Mouse (Mus musculus): ENCODE measurements around the gene Rbfox2. TPM values are rescaled to one million over a fixed set of nuclear protein-coding genes. Genes with fewer than 3 reads are reported as not detected.
A peak's percentile ranks its signal among the peaks of the same experiment; 100 is the strongest.

The Rbfox2 gene
- polyA plus RNA-seq, 1 experiment from 2014 or later = 76.2 TPM

DNA sequence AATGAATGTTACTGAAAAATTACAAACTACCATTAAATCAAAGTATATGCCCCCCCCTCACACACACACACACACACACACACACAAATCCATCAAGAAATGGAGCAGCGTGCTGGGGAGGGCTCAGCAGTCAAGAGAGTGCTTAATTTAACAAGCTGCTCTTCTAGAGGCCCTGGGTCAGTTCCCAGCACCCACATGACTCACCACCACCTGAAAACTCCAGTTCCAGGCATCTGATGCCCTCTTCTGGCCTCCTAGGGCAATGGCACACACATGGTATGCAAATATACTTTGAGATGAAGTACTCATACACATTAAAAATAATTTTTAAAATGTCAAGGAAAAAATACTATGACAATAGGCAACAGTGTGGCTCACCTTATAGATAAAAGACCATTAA lies 120.7 kb downstream of the Rbfox2 start:
- no peaks in the 10 kb centered on the region for H3K27me3 ChIP-seq (ENCODE audit: insufficient read depth, poor library complexity, severe bottlenecking)
- WGBS = 81% methylated on average over 1 of the region's 1 CpGs
- peak overlapping the region; percentile 2; the same call in 1 of the 2 replicates for H3K27ac ChIP-seq
- H3K4me1 ChIP-seq = peaks cover 24% of the 10 kb centered on the region
- DNase-seq (ENCODE audit: low spot score) = no peak
- peaks cover 10% of the 10 kb centered on the region; the same call in 1 of the 2 replicates for H3K36me3 ChIP-seq
- no peak overlapping the region for H3K4me3 ChIP-seq
- H3K9me3 ChIP-seq = no peaks in the 10 kb centered on the region

DNA sequence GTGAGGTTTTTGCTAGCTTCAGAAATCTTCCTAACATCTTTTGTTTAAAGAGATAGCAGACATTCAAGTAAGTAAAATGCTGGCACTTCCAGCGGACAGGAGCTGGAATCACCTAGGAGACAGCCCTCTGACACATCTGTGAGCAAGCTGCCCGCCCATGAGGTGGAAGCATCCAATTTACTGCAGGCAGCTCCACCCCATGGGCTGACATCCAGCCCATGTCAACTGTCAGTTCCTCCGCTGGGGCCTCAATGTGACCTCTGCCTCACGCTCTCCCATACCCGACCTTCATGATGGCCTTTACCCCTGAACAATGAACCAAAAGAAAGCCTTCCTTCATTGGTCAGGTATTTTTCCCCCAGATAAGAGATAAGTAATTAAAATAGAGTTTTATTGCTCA lies 121.2 kb downstream of the Rbfox2 start:
- Histone ChIP-seq H3K4me1 (peaks cover 24% of the 10 kb centered on the region), H3K9me3 (no peaks in the 10 kb centered on the region), H3K27me3 (ENCODE audit: insufficient read depth, poor library complexity, severe bottlenecking) (no peaks in the 10 kb centered on the region), H3K36me3 (peaks cover 10% of the 10 kb centered on the region; the same call in 1 of the 2 replicates), H3K4me3 (no peak overlapping the region), H3K27ac (peak overlapping the region; percentile 2; the same call in 1 of the 2 replicates)
- DNase-seq (ENCODE audit: low spot score) = no peak
- 32% methylated on average over 5 of the region's 5 CpGs for WGBS

DNA sequence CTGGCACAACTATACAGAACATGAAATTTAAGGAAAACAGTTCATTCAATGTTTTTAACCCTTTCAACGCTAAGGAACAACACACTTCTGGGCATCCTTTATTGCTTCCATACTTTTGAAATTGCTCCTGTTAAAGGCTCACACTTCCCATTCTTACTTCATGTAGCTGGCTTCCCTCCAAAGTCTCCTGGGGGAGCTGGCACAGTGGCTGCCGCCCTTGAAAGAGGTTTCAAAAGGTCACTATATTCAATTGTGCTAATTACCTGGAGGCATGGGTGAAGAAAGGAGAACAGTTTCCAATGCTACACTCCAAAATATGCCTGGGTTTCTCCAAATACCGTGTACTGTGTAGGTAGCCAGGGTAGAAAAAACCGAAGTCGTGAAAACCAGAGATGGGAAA lies 124.0 kb downstream of the Rbfox2 start:
- H3K27ac ChIP-seq = peak overlapping the region; percentile 71; the same call in 1 of the 2 replicates
- H3K27me3 ChIP-seq (ENCODE audit: insufficient read depth, poor library complexity, severe bottlenecking) = no peaks in the 10 kb centered on the region
- DNase-seq (ENCODE audit: low spot score) = no peak
- H3K36me3 ChIP-seq = peaks cover 10% of the 10 kb centered on the region; the same call in 1 of the 2 replicates
- 76% methylated on average over 5 of the region's 5 CpGs for WGBS
- H3K9me3 ChIP-seq = no peaks in the 10 kb centered on the region
- H3K4me1 ChIP-seq = peaks cover 11% of the 10 kb centered on the region
- H3K4me3 ChIP-seq = no peak overlapping the region

DNA sequence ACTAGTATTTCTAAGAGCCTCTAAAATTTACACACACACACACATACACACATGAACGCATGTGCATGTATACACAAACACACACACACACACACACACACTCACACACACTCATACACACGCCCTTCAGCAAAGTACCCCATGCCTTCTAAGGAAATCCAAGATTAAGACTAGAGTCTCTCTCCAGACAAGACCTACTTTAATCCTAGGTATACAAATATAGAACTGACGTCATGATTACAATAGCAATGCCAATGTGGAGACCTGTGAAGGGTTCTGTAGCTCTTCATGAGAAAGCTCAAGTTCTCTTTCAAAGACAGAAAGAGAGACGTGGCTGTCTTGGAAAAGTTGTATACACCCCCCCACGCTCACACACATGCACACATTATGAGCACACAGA lies 132.8 kb downstream of the Rbfox2 start:
- peak overlapping the region; percentile 44; the same call in 1 of the 2 replicates for H3K27ac ChIP-seq
- H3K9me3 ChIP-seq = no peaks in the 10 kb centered on the region
- H3K4me1 ChIP-seq = peaks cover 29% of the 10 kb centered on the region
- 67% methylated on average over 5 of the region's 5 CpGs for WGBS
- no peak for DNase-seq (ENCODE audit: low spot score)
- no peak overlapping the region for H3K4me3 ChIP-seq
- H3K36me3 ChIP-seq = 0 out of 2 replicates have a peak, but pooled peaks cover 4% of the 10 kb centered on the region
- H3K27me3 ChIP-seq (ENCODE audit: insufficient read depth, poor library complexity, severe bottlenecking) = no peaks in the 10 kb centered on the region

DNA sequence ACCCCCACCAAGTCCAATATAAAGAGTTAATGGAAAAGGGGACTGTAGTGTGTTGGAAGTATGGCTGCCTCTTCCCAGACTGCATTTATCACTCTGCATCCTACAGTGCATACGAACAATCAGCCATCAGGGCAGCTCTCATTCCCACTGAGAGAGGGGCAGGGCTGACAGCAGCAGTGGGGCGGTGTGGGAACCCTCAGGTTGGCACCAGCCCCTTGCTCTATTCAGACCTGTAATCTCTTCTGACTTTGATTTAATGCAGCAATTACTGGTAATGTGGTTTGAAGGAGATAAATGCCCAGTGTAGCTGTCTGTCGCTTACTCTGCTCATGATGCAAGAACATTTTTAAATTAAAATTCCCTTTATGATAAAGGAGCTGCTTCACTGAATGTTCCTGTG lies 134.4 kb downstream of the Rbfox2 start:
- H3K4me1 ChIP-seq = peaks cover 28% of the 10 kb centered on the region
- H3K27ac ChIP-seq = no peak overlapping the region
- no peaks in the 10 kb centered on the region for H3K9me3 ChIP-seq
- WGBS = 63% methylated on average over 3 of the region's 3 CpGs
- DNase-seq (ENCODE audit: low spot score) = no peak
- no peaks in the 10 kb centered on the region for H3K27me3 ChIP-seq (ENCODE audit: insufficient read depth, poor library complexity, severe bottlenecking)
- H3K36me3 ChIP-seq = 0 out of 2 replicates have a peak, but pooled peaks cover 4% of the 10 kb centered on the region
- no peak overlapping the region for H3K4me3 ChIP-seq

DNA sequence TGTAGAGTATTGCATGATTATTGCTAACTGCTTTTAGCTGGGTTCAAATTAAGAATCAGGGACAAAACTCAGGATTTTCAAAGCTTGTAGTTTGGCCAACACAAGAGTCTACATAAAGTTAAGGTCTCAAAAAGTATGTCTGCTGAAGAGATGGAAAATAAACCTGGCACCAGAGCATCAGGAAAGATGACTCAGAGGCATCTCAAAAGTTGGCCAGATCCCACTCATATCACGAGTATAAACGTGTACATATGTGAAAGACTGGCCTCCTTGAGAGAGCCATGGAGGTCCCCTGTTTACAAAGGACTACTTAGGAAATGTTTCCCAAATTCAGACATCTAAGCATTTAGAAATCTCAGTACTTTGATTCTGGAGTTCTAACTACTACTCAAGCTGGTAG lies 138.0 kb downstream of the Rbfox2 start:
- Histone ChIP-seq H3K4me1 (peaks cover 38% of the 10 kb centered on the region), H3K27ac (no peak overlapping the region), H3K27me3 (ENCODE audit: insufficient read depth, poor library complexity, severe bottlenecking) (no peaks in the 10 kb centered on the region), H3K36me3 (0 out of 2 replicates have a peak, but pooled peaks cover 4% of the 10 kb centered on the region), H3K9me3 (no peaks in the 10 kb centered on the region), H3K4me3 (no peak overlapping the region)
- no peak for DNase-seq (ENCODE audit: low spot score)
- WGBS = 76% methylated on average over 2 of the region's 2 CpGs

DNA sequence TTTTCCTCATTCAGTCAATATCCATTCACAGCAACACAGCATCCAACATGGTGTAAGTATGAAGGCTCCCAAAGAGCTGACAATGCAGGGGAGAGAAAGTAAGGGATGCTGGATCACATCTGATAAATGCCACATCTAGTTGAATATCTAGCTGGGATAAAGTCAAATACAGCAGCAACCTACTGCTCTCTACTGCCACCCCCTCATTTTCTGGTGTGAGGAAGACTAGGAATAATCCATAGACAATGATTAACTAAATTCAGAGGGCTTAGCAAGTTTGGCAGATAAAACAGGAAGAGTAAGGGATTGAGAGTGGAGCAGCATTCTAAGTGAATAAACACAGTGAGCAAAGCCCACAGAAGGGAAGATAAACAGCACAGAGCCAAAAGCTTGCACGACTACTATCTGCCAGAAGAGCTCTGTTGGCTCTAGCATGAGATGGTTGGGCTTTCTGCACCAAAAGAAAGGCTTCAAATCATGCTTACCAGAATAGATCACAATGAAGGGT lies 140.5 kb downstream of the Rbfox2 start:
- H3K4me3 ChIP-seq = no peak overlapping the region
- no peaks in the 10 kb centered on the region for H3K9me3 ChIP-seq
- peaks cover 40% of the 10 kb centered on the region for H3K4me1 ChIP-seq
- WGBS = 60% methylated on average over 1 of the region's 1 CpGs
- no peak for DNase-seq (ENCODE audit: low spot score)
- no peaks in the 10 kb centered on the region for H3K36me3 ChIP-seq
- no peak overlapping the region for H3K27ac ChIP-seq
- no peaks in the 10 kb centered on the region for H3K27me3 ChIP-seq (ENCODE audit: insufficient read depth, poor library complexity, severe bottlenecking)

DNA sequence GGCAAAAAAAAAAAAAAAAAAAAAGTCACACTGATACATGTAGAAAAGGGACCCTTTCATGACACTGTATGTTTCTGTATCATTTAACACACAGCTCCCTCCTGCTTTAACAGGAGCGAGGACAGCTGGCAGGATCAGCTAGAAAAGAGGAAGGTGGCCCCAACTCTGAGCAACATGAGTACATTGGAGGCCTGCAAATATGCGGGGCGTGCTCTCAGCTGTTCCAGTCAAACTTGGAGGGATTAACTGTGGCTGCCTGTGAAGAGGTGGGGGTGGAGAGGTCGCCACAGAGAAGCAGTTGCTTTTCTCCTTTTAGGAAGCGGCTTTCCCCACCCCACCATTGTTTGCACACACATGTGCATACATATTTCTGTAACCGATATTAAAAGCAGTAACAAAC lies 143.5 kb downstream of the Rbfox2 start:
- Histone ChIP-seq H3K27ac (peak overlapping the region; percentile 69; the same call in 1 of the 2 replicates), H3K36me3 (no peaks in the 10 kb centered on the region), H3K9me3 (no peaks in the 10 kb centered on the region), H3K27me3 (ENCODE audit: insufficient read depth, poor library complexity, severe bottlenecking) (no peaks in the 10 kb centered on the region), H3K4me1 (peaks cover 54% of the 10 kb centered on the region), H3K4me3 (peak overlapping the region; percentile 35; the same call in 1 of the 2 replicates)
- DNase-seq (ENCODE audit: low spot score) = no peak
- 25% methylated on average over 6 of the region's 6 CpGs for WGBS

DNA sequence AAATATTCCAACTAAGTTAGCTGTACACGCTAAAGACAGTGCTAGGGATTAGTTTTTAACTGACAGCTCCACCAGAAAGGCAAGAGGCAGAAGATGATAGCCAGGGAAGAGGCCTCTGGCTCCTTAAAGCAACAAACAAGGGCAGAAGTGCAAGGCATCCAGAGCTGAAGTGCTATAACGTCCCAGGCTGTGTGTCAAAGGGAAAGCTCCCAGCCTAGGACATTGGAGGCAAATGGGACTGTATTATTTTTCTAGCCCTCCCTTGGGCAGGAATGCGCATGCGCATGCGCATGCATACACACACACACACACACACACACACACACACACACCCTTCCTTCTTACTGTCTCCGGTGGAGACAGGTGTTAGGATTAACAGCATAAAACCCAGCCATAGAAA lies 143.9 kb downstream of the Rbfox2 start:
- peak overlapping the region; percentile 69 for H3K27ac ChIP-seq
- no peaks in the 10 kb centered on the region for H3K36me3 ChIP-seq
- H3K4me3 ChIP-seq = no peak overlapping the region
- H3K9me3 ChIP-seq = no peaks in the 10 kb centered on the region
- 70% methylated on average over 6 of the region's 6 CpGs for WGBS
- no peaks in the 10 kb centered on the region for H3K27me3 ChIP-seq (ENCODE audit: insufficient read depth, poor library complexity, severe bottlenecking)
- H3K4me1 ChIP-seq = peaks cover 54% of the 10 kb centered on the region
- DNase-seq (ENCODE audit: low spot score) = no peak

DNA sequence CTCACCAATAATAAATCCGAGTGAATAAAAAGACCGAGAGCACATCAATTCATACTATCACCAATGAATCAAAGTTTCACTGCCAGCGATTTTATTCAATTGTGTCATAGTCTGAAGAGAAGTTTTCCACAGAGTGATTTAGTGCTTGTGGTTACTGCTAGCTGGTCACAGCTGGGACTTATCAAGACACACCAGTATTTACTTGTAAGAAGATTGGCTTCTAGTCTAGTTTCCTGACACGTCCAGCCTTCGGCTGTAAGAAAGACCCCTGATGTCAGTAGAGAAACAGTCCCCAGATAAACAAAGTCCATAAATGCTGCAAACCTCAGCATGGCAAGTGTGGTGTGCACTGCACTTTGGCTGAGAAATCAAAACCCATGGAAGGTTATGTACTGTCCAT lies 145.4 kb downstream of the Rbfox2 start:
- H3K9me3 ChIP-seq = no peaks in the 10 kb centered on the region
- no peak for DNase-seq (ENCODE audit: low spot score)
- no peaks in the 10 kb centered on the region for H3K36me3 ChIP-seq
- H3K4me3 ChIP-seq = no peak overlapping the region
- H3K27me3 ChIP-seq (ENCODE audit: insufficient read depth, poor library complexity, severe bottlenecking) = no peaks in the 10 kb centered on the region
- H3K27ac ChIP-seq = peak overlapping the region; percentile 65; the same call in 1 of the 2 replicates
- peaks cover 66% of the 10 kb centered on the region for H3K4me1 ChIP-seq
- 48% methylated on average over 5 of the region's 5 CpGs for WGBS

DNA sequence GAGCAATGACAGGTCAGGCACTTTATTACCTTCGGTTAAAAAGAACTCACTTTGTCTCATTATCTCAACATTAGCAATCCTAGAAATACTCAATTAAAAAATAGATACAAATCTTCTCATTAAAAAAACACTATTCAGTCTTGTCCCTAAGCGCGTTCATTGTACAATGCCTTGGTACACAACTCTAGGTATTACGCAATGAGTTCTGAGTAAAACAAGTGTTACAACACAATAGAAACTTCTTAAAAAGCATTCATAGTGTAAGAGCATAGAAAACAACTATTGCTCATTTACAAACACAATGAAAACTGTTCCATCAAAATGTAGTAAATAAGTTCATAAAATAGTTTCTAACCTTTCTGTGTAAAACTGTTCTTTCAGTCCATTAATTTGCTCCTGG lies 146.0 kb downstream of the Rbfox2 start:
- H3K36me3 ChIP-seq = no peaks in the 10 kb centered on the region
- no peak for DNase-seq (ENCODE audit: low spot score)
- 94% methylated on average over 4 of the region's 4 CpGs for WGBS
- H3K9me3 ChIP-seq = no peaks in the 10 kb centered on the region
- no peaks in the 10 kb centered on the region for H3K27me3 ChIP-seq (ENCODE audit: insufficient read depth, poor library complexity, severe bottlenecking)
- H3K4me3 ChIP-seq = no peak overlapping the region
- no peak overlapping the region for H3K27ac ChIP-seq
- peaks cover 67% of the 10 kb centered on the region for H3K4me1 ChIP-seq

DNA sequence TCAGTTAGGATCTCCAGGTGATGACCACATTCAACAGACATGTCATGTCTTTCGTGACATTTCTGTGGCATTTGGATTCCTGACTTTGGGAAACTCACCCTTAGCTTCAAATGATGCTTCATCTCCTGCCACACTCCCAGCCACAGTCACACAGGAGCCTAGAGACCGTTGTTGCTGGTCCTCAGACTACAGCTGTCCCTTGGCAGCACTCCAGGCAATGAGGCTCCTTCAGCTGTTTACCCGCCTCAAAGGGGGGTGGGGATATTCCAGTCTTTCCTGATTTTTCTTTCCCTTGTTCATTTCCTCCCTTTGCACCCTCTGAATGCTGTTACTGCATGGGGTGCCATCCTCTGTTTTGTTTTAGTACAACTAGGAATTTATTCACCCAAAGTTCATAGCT lies 150.3 kb downstream of the Rbfox2 start:
- no peak for DNase-seq (ENCODE audit: low spot score)
- H3K27me3 ChIP-seq (ENCODE audit: insufficient read depth, poor library complexity, severe bottlenecking) = no peaks in the 10 kb centered on the region
- H3K9me3 ChIP-seq = no peaks in the 10 kb centered on the region
- no peak overlapping the region for H3K4me3 ChIP-seq
- H3K4me1 ChIP-seq = peaks cover 57% of the 10 kb centered on the region
- 30% methylated on average over 3 of the region's 3 CpGs for WGBS
- H3K36me3 ChIP-seq = no peaks in the 10 kb centered on the region
- peak overlapping the region; percentile 52; the same call in 1 of the 2 replicates for H3K27ac ChIP-seq

DNA sequence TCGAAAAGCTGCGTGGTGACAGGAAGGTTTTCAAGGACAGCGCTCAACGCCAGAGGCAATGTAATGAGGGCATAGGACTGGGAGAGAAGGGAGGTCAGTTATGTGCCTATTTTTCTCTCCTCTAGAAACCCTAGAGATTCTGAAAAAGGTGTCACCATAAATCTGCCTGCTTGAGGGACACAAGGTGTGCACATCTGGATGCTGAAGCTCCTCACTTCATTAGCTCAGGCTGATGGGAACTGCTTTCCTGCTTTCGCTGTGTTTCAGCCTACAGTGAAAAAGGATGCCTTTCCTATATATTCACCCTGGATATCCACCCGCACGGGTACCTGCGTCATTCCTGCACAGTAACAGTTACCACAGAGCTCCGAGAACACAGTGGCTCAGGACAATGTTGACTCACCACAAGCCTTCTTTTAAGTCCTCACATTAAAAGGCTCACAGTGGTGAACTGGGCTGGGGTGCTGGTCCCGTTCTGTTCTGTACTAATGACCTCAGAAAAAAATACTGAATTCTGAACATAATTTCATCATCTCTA lies 152.5 kb downstream of the Rbfox2 start:
- Histone ChIP-seq H3K9me3 (no peaks in the 10 kb centered on the region), H3K36me3 (peaks cover 1% of the 10 kb centered on the region; the same call in 1 of the 2 replicates), H3K27me3 (ENCODE audit: insufficient read depth, poor library complexity, severe bottlenecking) (no peaks in the 10 kb centered on the region), H3K27ac (peak overlapping the region; percentile 86), H3K4me3 (no peak overlapping the region), H3K4me1 (peaks cover 69% of the 10 kb centered on the region)
- DNase-seq (ENCODE audit: low spot score) = no peak
- WGBS = 64% methylated on average over 10 of the region's 10 CpGs
